Mouse (Mus musculus): ENCODE results near the gene Gm9918.

GRCm38 (mm10) chr15:102222386-102222785, 48.0 kb upstream of the Gm9918 start:
- peak; percentile 6; the same call in 1 of the 2 replicates for TF ChIP-seq CTCF (conservative IDR thresholded peaks at IDR 0.05; ENCODE audit: low read length)
- TF ChIP-seq POU5F1 (IDR thresholded peaks at IDR 0.05; ENCODE audit: borderline replicate concordance, low read length), result no peak
